Mouse (Mus musculus) intestine, postnatal 0 days (tissue): ENCODE data around the gene Atpif1. TPM values are rescaled to one million over a fixed set of nuclear protein-coding genes. Genes with fewer than 3 reads are reported as not detected.

ENCODE experiments used
- ATAC-seq: fragments of 200-750 bp; cut with Nextera tagmentation; 2 replicates; pipeline ENCODE4 v1.8.0; 2017; ENCODE audit warnings: mild to moderate bottlenecking, moderate TSS enrichment, moderate library complexity
- H3K27ac ChIP-seq: fragments of 300-500 bp; sonication (generic); 2 replicates; pipeline ENCODE4 v1.5.1; 2014; ENCODE audit warnings: mild to moderate bottlenecking, low read depth, low read length, moderate library complexity
- H3K27me3 ChIP-seq: fragments of 300-500 bp; sonication (generic); replicated peaks from 2 replicates; pipeline ENCODE4 v1.6.1; 2014; ENCODE audit warnings: low read length, mixed read lengths; ENCODE audit not compliant: control insufficient read depth, insufficient read depth
- H3K36me3 ChIP-seq: fragments of 300-500 bp; sonication (generic); 2 replicates; pipeline ENCODE4 v1.6.1; 2014; ENCODE audit warnings: mild to moderate bottlenecking, moderate library complexity; ENCODE audit not compliant: control insufficient read depth, insufficient read depth
- H3K4me1 ChIP-seq: fragments of 300-500 bp; sonication (generic); replicated peaks from 2 replicates; pipeline ENCODE4 v1.6.1; 2014; ENCODE audit warnings: antibody characterized with exemption, low read length, mixed read lengths; ENCODE audit not compliant: control insufficient read depth, insufficient read depth
- H3K4me2 ChIP-seq: fragments of 300-500 bp; sonication (generic); replicated peaks from 2 replicates; pipeline ENCODE4 v1.6.1; 2014; ENCODE audit warnings: low read depth, mild to moderate bottlenecking, moderate library complexity
- H3K4me3 ChIP-seq: fragments of 300-500 bp; sonication (generic); 2 replicates; pipeline ENCODE4 v1.5.1; 2014; ENCODE audit warnings: low read depth, low read length
- H3K9ac ChIP-seq: fragments of 300-500 bp; sonication (generic); 2 replicates; pipeline ENCODE4 v1.6.1; 2014; ENCODE audit warnings: mild to moderate bottlenecking, low read depth, low read length
- H3K9me3 ChIP-seq: fragments of 300-500 bp; sonication (generic); 2 replicates; pipeline ENCODE4 v1.6.1; 2016; ENCODE audit warnings: mixed run types; ENCODE audit not compliant: control insufficient read depth
- CTCF ChIP-seq: sonication (generic); IDR thresholded peaks from 2 replicates; pipeline ENCODE4 v1.5.1; 2016; ENCODE audit warnings: low read depth, mild to moderate bottlenecking, control low read depth, antibody characterized with exemption, moderate library complexity
- WGBS: fragments of 180-500 bp; shearing (Covaris S2); extraction: QIAGEN DNeasy Blood & Tissue Kit; methylation state at CpG from one replicate; pipeline ENCODE4 v1.1.7; 2014; 5-methylcytosine and 5-hydroxymethylcytosine counted together
- polyA plus RNA-seq: library from polyadenylated mRNA; unstranded; fragments of >200 nt; fragmentation: Nextera tagmentation; extraction: Ambion mirVana; gene quantifications from 2 replicates; pipeline ENCODE4 v1.2.1, GENCODE M21; 2015

The Atpif1 gene
- polyA plus RNA-seq, 1 experiment from 2014 or later: 1,835 TPM

- TF ChIP-seq CTCF: no peak
- H3K9me3 ChIP-seq: no peaks in the 10 kb centered on the region
- H3K36me3 ChIP-seq: 0 out of 2 replicates have a peak, but pooled peaks cover 7% of the 10 kb centered on the region
- no peak overlapping the region for H3K4me2 ChIP-seq
- H3K9ac ChIP-seq: no peak overlapping the region
- ATAC-seq: no peak
- 83% methylated on average over 20 of the region's 20 CpGs for WGBS
- no peak overlapping the region for H3K4me3 ChIP-seq
- H3K27me3 ChIP-seq: no peaks in the 10 kb centered on the region
- H3K27ac ChIP-seq: 0 out of 2 replicates have a peak overlapping the region, but pooled peaks have one; percentile 10
- H3K4me1 ChIP-seq: peaks cover 4% of the 10 kb centered on the region; the same call in 1 of the 2 replicates
Measured at GRCm38 (mm10) chr4:132530033-132530804, 3.2 kb downstream of the Atpif1 start.

- no peak overlapping the region for H3K9ac ChIP-seq
- peaks cover 11% of the 10 kb centered on the region for H3K4me1 ChIP-seq
- H3K9me3 ChIP-seq: no peaks in the 10 kb centered on the region
- H3K27ac ChIP-seq: no peak overlapping the region
- H3K27me3 ChIP-seq: no peaks in the 10 kb centered on the region
- 0 out of 2 replicates have a peak, but pooled peaks cover 7% of the 10 kb centered on the region for H3K36me3 ChIP-seq
- 0 out of 2 replicates have a peak, but pooled peaks have one; percentile 5 for ATAC-seq
- H3K4me3 ChIP-seq: no peak overlapping the region
- no peak overlapping the region for H3K4me2 ChIP-seq
- no peak for TF ChIP-seq CTCF
- WGBS: 52% methylated on average over 4 of the region's 4 CpGs
Measured at GRCm38 (mm10) chr4:132529344-132529743, 4.1 kb downstream of the Atpif1 start.

- 93% methylated on average over 8 of the region's 8 CpGs for WGBS
- no peak for TF ChIP-seq CTCF
Measured at GRCm38 (mm10) chr4:132527917-132528522, 5.4 kb downstream of the Atpif1 start.

GRCm38 (mm10) chr4:132526678-132527077 lies 6.8 kb downstream of the Atpif1 start:
- Histone ChIP-seq H3K9ac (no peak overlapping the region), H3K27me3 (no peaks in the 10 kb centered on the region), H3K4me3 (no peak overlapping the region), H3K9me3 (no peaks in the 10 kb centered on the region), H3K4me1 (peaks cover 9% of the 10 kb centered on the region), H3K27ac (no peak overlapping the region), H3K36me3 (0 out of 2 replicates have a peak, but pooled peaks cover 7% of the 10 kb centered on the region), H3K4me2 (no peak overlapping the region)
- no peak for ATAC-seq
- peak; percentile 66 for TF ChIP-seq CTCF
- 55% methylated on average over 2 of the region's 2 CpGs for WGBS

More at GRCm38 (mm10) chr4:132527917-132528522, 5.4 kb downstream of the Atpif1 start:
- H3K4me2 ChIP-seq: no peak overlapping the region
- H3K36me3 ChIP-seq: 0 out of 2 replicates have a peak, but pooled peaks cover 7% of the 10 kb centered on the region
- H3K4me3 ChIP-seq: no peak overlapping the region
- no peaks in the 10 kb centered on the region for H3K27me3 ChIP-seq
- peaks cover 9% of the 10 kb centered on the region for H3K4me1 ChIP-seq
- no peak overlapping the region for H3K27ac ChIP-seq
- no peaks in the 10 kb centered on the region for H3K9me3 ChIP-seq
- no peak overlapping the region for H3K9ac ChIP-seq
- no peak for ATAC-seq

GRCm38 (mm10) chr4:132524808-132525207 lies 8.7 kb downstream of the Atpif1 start:
- Histone ChIP-seq H3K27ac (peak overlapping the region; percentile 62; the same call in 1 of the 2 replicates), H3K9ac (peak overlapping the region; percentile 17; the same call in 1 of the 2 replicates)

GRCm38 (mm10) chr4:132524321-132524741 lies 9.1 kb downstream of the Atpif1 start:
- peak overlapping the region; percentile 62 for H3K27ac ChIP-seq
- no peaks in the 10 kb centered on the region for H3K27me3 ChIP-seq
- no peak for ATAC-seq
- no peaks in the 10 kb centered on the region for H3K36me3 ChIP-seq
- TF ChIP-seq CTCF: peak; percentile 46
- H3K9ac ChIP-seq: peak overlapping the region; percentile 17; the same call in 1 of the 2 replicates
- H3K4me2 ChIP-seq: peak overlapping the region; percentile 21; the same call in 1 of the 2 replicates
- no peaks in the 10 kb centered on the region for H3K9me3 ChIP-seq
- WGBS: 21% methylated on average over 11 of the region's 11 CpGs
- H3K4me3 ChIP-seq: no peak overlapping the region
- H3K4me1 ChIP-seq: peaks cover 9% of the 10 kb centered on the region

More at GRCm38 (mm10) chr4:132524808-132525207, 8.7 kb downstream of the Atpif1 start:
- 24% methylated on average over 6 of the region's 6 CpGs for WGBS
- Histone ChIP-seq H3K4me3 (no peak overlapping the region), H3K4me2 (no peak overlapping the region), H3K27me3 (no peaks in the 10 kb centered on the region), H3K36me3 (no peaks in the 10 kb centered on the region), H3K9me3 (no peaks in the 10 kb centered on the region), H3K4me1 (peaks cover 9% of the 10 kb centered on the region)
- peak; percentile 37; the same call in 1 of the 2 replicates for ATAC-seq
- TF ChIP-seq CTCF: no peak
